Comparison of ENCODE assay signal across 8 mouse cellular contexts in the genomic region with DNA sequence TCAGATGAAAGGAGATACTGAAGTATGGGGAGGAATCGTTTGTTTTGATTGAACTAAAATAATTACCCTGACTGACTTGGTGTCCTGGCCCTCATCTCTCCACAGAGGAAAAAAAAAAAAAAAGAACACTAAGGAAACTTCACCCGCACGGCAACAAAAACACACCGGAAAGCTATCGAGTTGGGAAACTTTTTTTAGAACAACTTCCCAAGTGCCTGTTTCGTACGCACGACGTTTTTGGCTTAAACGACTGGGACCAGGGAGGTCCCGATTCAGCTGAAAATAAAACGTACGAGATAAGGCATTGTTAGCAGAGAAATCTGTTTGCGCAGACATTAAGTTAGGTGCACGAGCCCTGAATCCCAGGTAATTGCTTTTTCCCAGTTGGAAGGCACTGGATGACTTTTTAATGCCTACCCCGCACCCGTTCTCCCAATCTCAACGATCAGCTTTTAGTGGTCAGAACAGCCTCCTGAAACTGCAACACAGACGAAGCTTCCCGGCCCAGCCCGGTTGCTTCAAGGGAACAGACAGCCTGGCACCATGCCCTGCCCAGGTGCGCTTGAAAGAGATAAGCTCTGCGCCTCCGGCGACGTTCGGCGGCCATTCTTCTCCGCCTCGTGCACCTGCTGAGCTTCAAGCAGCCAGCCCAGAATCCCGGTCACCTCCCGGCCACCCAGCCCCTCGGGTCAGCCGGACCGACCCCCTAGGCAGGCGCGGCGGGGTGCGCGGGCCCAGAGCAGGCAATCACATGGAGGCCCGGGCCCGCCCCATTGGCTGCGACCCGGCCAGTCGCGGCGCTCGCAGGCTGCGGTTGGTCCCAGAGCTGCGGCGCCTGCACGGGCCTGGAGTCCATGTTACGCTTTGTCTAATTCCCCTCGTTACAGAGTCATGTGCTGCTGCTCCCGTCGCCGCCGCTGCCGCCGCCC. TPM values are rescaled to one million over a fixed set of nuclear protein-coding genes. Genes with fewer than 3 reads are reported as not detected.
DNase-seq lines count a peak whose midpoint lies in the region; ATAC-seq and TF ChIP-seq lines count a peak whose summit lies in the region.

TSS of gene Lrrc8d (plus strand) at position 829 of the 929 bp plus-strand sequence.

- 0 out of 2 replicates have a peak, but pooled peaks cover 10% of the 10 kb centered on the region for H3K27me3 ChIP-seq in heart, embryonic 14.5 days (ENCODE audit: control insufficient read depth, insufficient read depth, low read length)
- peaks cover 33% of the 10 kb centered on the region for H3K27me3 ChIP-seq in liver, embryonic 13.5 days
- H3K27me3 ChIP-seq in stomach, embryonic 15.5 days (replicated peaks), result no peaks in the 10 kb centered on the region

- ATAC-seq in heart, embryonic 14.5 days (ENCODE audit: insufficient number of reproducible peaks, insufficient read depth, low FRiP score, low read depth), result peak; percentile 90
- peak; percentile 71 for ATAC-seq in liver, embryonic 13.5 days (ENCODE audit: low read depth)
- peak; percentile 84 for ATAC-seq in stomach, embryonic 15.5 days (ENCODE audit: insufficient read depth, low FRiP score, low read depth)

- H3K9me3 ChIP-seq in heart, embryonic 14.5 days (ENCODE audit: control insufficient read depth, low read length), result no peaks in the 10 kb centered on the region
- H3K9me3 ChIP-seq in liver, embryonic 13.5 days (replicated peaks), result no peaks in the 10 kb centered on the region
- H3K9me3 ChIP-seq in stomach, embryonic 15.5 days, result no peaks in the 10 kb centered on the region

- peak within 1 kb of the TSS; percentile 93 for H3K4me2 ChIP-seq in heart, embryonic 14.5 days (ENCODE audit: low read length)
- peak within 1 kb of the TSS; percentile 95 for H3K4me2 ChIP-seq in liver, embryonic 13.5 days
- peak within 1 kb of the TSS; percentile 94 for H3K4me2 ChIP-seq in stomach, embryonic 15.5 days

- TF ChIP-seq POLR2A in brain, embryonic 14.5 days (IDR thresholded peaks at IDR 0.05; ENCODE audit: borderline replicate concordance, extremely low read depth, insufficient read depth, insufficient read length, poor library complexity, severe bottlenecking), result peak; percentile 89

- H3K4me1 ChIP-seq in heart, embryonic 14.5 days (ENCODE audit: control insufficient read depth in 2 of 2, insufficient read depth in 2 of 2, low read length in 2 of 2), result peaks cover 13 to 15% of the 10 kb centered on the region in 2 experiments
- H3K4me1 ChIP-seq in liver, embryonic 13.5 days (replicated peaks), result peaks cover 57% of the 10 kb centered on the region
- peaks cover 18% of the 10 kb centered on the region; the same call in 1 of the 2 replicates for H3K4me1 ChIP-seq in stomach, embryonic 15.5 days

- H3K9ac ChIP-seq in heart, embryonic 14.5 days (ENCODE audit: low read length), result peak within 1 kb of the TSS; percentile 94
- H3K9ac ChIP-seq in liver, embryonic 13.5 days, result peak within 1 kb of the TSS; percentile 87
- peak within 1 kb of the TSS; percentile 89 for H3K9ac ChIP-seq in stomach, embryonic 15.5 days

- peak within 1 kb of the TSS; percentile 30 to 80; a peak in 3 of 4 replicates for H3K27ac ChIP-seq in heart, embryonic 14.5 days (replicated peaks in 1 of 2; ENCODE audit: control insufficient read depth in 1 of 2, insufficient read depth in 1 of 2, low read depth in 2 of 2, low read length in 2 of 2)
- H3K27ac ChIP-seq in liver, embryonic 13.5 days, result peak within 1 kb of the TSS; percentile 83
- peak within 1 kb of the TSS; percentile 94 for H3K27ac ChIP-seq in stomach, embryonic 15.5 days

- peak within 1 kb of the TSS; percentile 78 to 95 for H3K4me3 ChIP-seq in heart, embryonic 14.5 days (ENCODE audit: control insufficient read depth in 1 of 2, insufficient read depth in 1 of 2, low read depth in 1 of 2, low read length in 2 of 2)
- H3K4me3 ChIP-seq in liver, embryonic 13.5 days (replicated peaks), result peak within 1 kb of the TSS; percentile 86
- H3K4me3 ChIP-seq in stomach, embryonic 15.5 days (replicated peaks), result peak within 1 kb of the TSS; percentile 88

- peak; percentile 93 for DNase-seq in A20 (ENCODE audit: low read depth, low spot score)
- peak; percentile 95 for DNase-seq in brain, embryonic 14.5 days (ENCODE audit: low read depth)
- peak; percentile 14 for DNase-seq in fibroblast of lung, adult 2 months (ENCODE audit: low read depth)
- peak; percentile 95 for DNase-seq in kidney, postnatal 14 days
- DNase-seq in liver, embryonic 13.5 days, result peak; percentile 58
- DNase-seq in neural tube, embryonic 10.5 days (ENCODE audit: extremely low spot score, low spot score), result peak; percentile 88

- no peaks in the 10 kb centered on the region for H3K36me3 ChIP-seq in heart, embryonic 14.5 days (ENCODE audit: control insufficient read depth, insufficient read depth, low read length)
- H3K36me3 ChIP-seq in liver, embryonic 13.5 days, result no peaks in the 10 kb centered on the region
- no peaks in the 10 kb centered on the region for H3K36me3 ChIP-seq in stomach, embryonic 15.5 days

- TF ChIP-seq CTCF in brain, embryonic 14.5 days (IDR thresholded peaks at IDR 0.05; ENCODE audit: borderline replicate concordance, extremely low read depth, insufficient read depth, insufficient read length), result no peak

- WGBS in heart, embryonic 14.5 days, result 2% methylated on average over 54 of the region's 60 CpGs
- WGBS in liver, embryonic 13.5 days (ENCODE audit: insufficient replicate concordance), result 2% methylated on average over 59 of the region's 60 CpGs
- WGBS in stomach, embryonic 15.5 days, result 2% methylated on average over 59 of the region's 60 CpGs

RNA-seq across cellular contexts. Expression of gene Lrrc8d, which starts in this region (rescaled TPM):
- 9.3 and 25.4 TPM in 2 replicates for polyA plus RNA-seq in brain, embryonic 14.5 days (2012; rRNA removed)
- 9.7 and 10.2 TPM in 2 replicates for polyA plus RNA-seq in heart, embryonic 14.5 days (2014; fragmentation: Nextera tagmentation; extraction: Ambion mirVana)
- polyA plus RNA-seq in liver, embryonic 13.5 days (2015; fragmentation: Nextera tagmentation; extraction: Ambion mirVana), result 9.4 and 11.4 TPM in 2 replicates
- polyA plus RNA-seq in stomach, embryonic 15.5 days (2015; fragmentation: Nextera tagmentation; extraction: Ambion mirVana), result 14.1 and 17.9 TPM in 2 replicates

Comparison
In these comparisons a context has a peak if more than half of its experiments do, and no peak if none do; other contexts are left out.
1. Peak in every context shown above with its lines: DNase-seq, ATAC-seq, H3K4me3 ChIP-seq and H3K27ac ChIP-seq.
2. DNase-seq: peak in every context shown above with its lines; median percentile 95 in brain, embryonic 14.5 days; 95 in kidney, postnatal 14 days; 93 in A20; 88 in neural tube, embryonic 10.5 days; 58 in liver, embryonic 13.5 days; 14 in fibroblast of lung, adult 2 months.